Mouse (Mus musculus): Measurements from ENCODE around the gene Rell1. TPM values are rescaled to one million over a fixed set of nuclear protein-coding genes. Genes with fewer than 3 reads are reported as not detected.

Rell1 gene
- 10 to 100 TPM in 1 of 2 experiments, 1 to 10 TPM in 1; 9.4 to 10.0 TPM for total RNA-seq (2021)
- long read RNA-seq, experiment 1, partial matches to known transcripts = 2 of 6 reads
- long read RNA-seq, experiment 1, other reads (novel, unspliced or antisense) = 0 of 6 reads
- long read RNA-seq, experiment 2, partial matches to known transcripts = 0 of 2 reads
- long read RNA-seq, experiment 2, other reads (novel, unspliced or antisense) = 1 of 2 reads

DNA sequence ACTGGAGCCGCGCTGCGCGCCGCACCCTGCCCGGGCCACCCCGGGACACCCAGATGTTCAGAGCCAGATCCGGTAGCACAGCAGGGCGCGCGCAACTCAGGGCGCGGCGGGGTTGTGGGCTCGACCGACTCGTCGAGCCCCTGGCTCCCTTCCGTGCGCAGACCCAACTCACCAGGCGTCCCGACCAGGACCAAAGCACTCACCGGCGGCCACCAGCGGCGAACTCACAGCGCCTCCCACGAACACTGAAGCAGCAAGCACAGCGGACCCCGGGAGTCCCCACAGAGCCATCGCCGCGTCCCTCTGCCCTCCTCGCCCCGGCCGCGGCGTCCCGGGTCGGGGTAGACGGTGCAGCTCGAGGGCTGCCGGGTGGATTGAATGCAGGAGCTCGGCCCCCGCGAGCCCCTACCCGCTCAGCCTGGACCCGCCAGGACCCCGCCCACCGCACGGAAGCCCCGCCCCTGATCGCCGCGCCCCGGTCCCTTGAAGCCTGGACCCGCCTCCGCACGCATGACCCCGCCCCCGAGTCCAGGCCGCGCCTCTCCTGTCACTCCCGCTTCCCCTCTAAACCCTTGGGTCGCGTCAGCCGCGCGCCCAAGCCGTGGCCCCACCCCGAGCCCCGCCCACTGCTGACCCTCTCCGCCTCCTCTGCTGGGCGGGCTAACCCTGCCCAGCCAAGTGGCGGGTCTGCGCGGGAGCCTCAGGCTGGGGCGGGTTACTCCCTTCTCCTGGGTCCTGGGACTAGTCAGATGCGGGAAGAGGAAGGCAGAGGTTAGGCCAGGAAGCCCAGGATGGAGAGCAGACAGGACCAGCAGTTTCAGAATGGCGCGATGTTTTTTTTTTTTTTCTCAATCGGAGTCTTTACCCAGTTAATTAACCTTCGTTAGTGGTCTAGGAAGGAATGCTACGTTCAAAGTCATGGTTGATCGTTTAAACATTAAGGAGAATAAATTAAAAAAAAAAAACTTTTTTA is at the start of gene Rell1:
TSS of gene Rell1 (minus strand) at position 455 of the 973 bp plus-strand sequence.
- DNase-seq = peak; percentile 98 to 100

- no peak for DNase-seq
Observed at GRCm38 (mm10) chr5:64012596-64013366, 44.1 kb upstream of the Rell1 start.

GRCm38 (mm10) chr5:64006548-64006947 is 37.9 kb upstream of the Rell1 start:
- DNase-seq = no peak

GRCm38 (mm10) chr5:64003302-64003701 is 34.6 kb upstream of the Rell1 start:
- no peak for DNase-seq

DNA sequence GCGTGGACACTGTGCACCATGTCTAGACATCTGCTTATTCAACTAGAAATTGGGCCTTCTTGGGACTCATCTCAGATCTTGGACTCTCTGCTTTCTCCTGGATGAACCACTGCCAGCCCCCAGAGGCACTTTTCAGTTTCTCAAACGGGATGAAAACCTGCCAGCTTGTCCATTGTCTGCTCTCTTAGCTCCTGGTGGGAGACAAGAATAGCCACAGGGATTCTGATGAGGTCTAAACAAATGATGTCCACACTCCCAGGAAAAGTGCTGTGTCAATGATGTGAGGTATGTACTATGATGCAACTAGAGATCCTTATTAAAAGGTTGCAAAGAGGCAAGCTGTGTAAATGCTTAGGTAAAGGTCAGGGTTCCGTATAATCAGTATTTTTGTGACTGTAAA is 25.2 kb upstream of the Rell1 start:
- no peak for DNase-seq

DNA sequence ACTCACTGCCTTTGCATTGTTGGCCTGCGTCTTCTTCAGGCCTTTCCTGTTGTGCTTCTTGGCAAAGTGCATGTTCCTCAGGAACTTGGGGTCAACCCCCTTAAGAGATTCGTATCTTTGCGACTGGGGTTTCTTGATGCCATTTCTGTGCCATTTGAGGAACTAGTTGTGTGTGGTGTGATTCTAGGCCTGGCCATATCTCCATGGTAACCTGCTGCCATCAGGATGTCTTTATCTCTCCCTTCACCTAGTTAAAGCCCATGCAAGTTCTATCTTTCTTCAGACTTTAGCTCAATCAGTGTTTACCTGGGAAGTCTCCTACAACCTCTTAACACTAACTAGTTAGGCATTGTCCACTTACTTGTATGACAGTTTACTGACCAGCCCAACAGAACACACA is 22.0 kb upstream of the Rell1 start:
- DNase-seq = no peak

DNA sequence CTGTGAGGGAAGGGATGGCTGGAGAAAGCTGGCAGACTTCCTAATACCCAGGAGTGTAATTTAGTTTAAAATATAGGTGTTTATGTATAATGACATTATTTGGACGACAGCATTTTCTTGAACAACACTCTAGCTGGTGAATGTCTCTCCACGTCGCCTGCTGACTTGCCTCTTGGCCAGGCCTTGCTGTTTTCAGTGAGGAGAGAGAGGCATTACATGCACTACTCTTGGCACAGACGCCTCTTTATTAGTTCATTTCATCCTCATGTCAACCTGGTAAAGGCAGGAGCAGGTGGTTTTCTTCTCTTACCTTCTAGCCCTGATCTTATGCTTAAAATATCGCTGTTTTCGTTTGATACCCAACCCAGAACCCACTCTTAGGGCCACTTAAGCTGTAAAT is 17.6 kb upstream of the Rell1 start:
- no peak for DNase-seq

DNA sequence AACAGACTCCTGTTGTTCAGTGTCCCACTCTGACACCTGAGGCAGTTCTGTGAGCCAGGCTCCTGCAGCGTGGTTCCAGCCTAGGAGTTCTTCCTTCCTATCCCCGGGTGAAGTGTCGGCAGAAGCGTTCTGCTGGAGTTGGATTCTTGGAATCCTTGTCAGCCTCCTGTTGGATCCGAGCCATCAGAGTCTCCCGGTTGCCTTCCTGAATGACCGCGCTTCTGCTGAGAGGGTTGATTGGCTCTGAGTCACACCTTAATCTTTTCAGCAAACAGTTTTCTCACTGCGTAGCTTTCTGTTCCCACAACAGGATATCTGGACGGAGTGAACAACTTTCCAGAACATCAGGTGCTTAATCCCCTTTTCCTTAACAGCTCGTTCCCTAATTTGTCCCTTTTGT is 13.6 kb upstream of the Rell1 start:
- DNase-seq = peak; percentile 39 to 50

DNA sequence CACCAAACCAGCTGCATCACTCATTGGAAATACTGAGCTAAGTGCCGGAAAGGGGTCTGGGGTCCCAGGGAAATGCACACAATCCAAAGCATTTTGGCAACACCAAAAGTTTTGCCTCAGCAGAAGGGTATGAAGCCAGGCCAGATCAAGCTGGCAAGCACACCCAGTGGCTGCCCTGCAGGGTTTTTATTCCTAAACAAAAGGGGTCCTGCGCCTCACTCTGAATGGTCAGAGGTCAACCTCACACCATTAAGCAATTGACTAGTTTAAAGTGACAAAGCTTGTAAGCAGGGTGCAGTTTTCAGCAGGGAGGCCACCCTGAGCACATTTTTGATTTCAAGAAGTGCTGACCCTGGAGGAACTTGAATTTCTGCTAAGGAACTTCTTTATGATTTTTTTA is 2.3 kb upstream of the Rell1 start:
- no peak for DNase-seq

- peak in 1 of 2 experiments; percentile 51 for DNase-seq
Observed at GRCm38 (mm10) chr5:63970281-63970732, 1.6 kb upstream of the Rell1 start.

- peak in 1 of 2 experiments; percentile 47 for DNase-seq
Observed at GRCm38 (mm10) chr5:63969476-63970112, 897 bp upstream of the Rell1 start.

GRCm38 (mm10) chr5:63967591-63968141 is 1.0 kb downstream of the Rell1 start:
- peak; percentile 40 to 50 for DNase-seq

GRCm38 (mm10) chr5:63966379-63966778 is 2.3 kb downstream of the Rell1 start:
- DNase-seq = no peak

DNA sequence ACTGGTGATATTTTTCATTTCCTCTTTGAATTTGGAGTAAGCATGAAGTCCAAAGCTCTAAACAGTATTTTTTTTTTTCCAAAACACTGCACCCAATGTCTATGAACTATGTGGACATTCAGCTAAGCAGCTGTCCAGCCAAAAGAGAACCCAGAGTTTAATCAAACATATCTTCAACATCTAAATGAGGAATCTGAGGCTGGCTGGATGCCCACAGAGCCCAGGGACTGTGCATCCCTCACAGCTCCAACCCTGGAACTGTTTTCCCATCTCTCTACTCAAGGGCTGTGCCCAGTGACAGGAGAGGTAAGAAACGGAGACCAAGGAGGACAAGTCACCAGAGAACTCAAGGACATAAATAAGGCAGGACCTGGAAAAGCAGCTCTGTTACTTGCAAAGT is 2.8 kb downstream of the Rell1 start:
- no peak for DNase-seq

DNA sequence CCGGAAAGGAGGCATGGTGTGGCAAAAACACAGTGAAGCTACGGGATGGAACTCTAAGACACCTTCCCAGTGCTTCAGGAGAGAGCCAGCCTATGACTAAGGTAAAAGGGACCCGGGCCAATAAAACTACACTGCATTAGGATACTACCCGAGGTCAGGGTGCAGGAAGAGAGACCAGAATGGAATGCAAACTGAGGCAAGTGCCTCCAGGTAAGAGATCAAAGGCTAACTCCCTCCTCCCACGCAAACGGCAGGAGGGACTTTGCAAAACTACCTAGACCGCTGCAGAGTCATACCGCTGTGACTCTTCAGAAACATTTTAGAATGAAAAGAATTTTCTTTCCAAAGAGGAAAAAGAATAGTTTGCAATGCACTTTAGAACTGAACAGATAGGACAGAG is 4.1 kb downstream of the Rell1 start:
- DNase-seq = no peak

- no peak for DNase-seq
Observed at GRCm38 (mm10) chr5:63961726-63962125, 7.0 kb downstream of the Rell1 start.

GRCm38 (mm10) chr5:63960565-63960964 is 8.1 kb downstream of the Rell1 start:
- DNase-seq = no peak

- no peak for DNase-seq
Observed at GRCm38 (mm10) chr5:63958963-63959708, 9.6 kb downstream of the Rell1 start.

GRCm38 (mm10) chr5:63957607-63958006 is 11.1 kb downstream of the Rell1 start:
- no peak for DNase-seq

DNA sequence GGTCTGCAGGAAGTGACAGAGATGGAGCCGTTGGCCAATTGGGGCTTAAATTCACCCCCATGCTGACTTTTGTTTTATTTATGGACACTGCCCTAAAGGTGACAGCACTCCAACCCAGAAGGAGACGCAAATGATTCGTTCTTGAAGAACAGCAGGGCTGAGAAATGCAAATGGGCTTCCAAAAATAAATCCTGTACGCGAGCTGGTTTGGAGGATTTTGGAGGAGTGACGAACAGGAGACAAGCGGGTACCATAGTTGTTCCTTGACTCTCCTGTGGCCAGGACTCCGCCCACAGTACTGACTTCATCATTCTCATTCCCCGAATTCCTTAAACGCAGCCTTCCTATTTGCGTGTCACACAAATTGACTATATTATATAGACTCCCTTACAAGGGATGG is 12.3 kb downstream of the Rell1 start:
- no peak for DNase-seq
